Mouse (Mus musculus): ENCODE measurements at regions not wholly inside any gene's neighbourhood (a gene's known extent, or its start where the extent isn't known, plus 50 kb on each side); places are given as distances from the start of the nearest gene placed in this dataset.
A peak's percentile ranks its signal among the peaks of the same experiment; 100 is the strongest.

- CTCF ChIA-PET: no interaction called here
- DNase-seq (ENCODE audit: low read depth, low spot score): no peak
- no peak for ATAC-seq
- in situ Hi-C loops (cut with MboI; ENCODE audit: low pct_unique_long_range_greater_than_20kb): no loop called here
- peaks cover 16% of the 10 kb centered on the region for H3K27me3 ChIP-seq
- no peak for TF ChIP-seq CTCF (IDR thresholded peaks at IDR 0.05)
- POLR2A ChIA-PET: no interaction called here
Observed at GRCm38 (mm10) chr17:85508386-85508785, 105.0 kb upstream of the Six3 start.

GRCm38 (mm10) chr17:85512971-85513370 is 100.4 kb upstream of the Six3 start:
- ATAC-seq (no peak), DNase-seq (ENCODE audit: low read depth, low spot score) (no peak)
- H3K27me3 ChIP-seq: peaks cover 9% of the 10 kb centered on the region
- in situ Hi-C loops (cut with MboI; ENCODE audit: low pct_unique_long_range_greater_than_20kb): no loop called here
- TF ChIP-seq CTCF (IDR thresholded peaks at IDR 0.05): no peak
- ChIA-PET CTCF (no interaction called here), POLR2A (no interaction called here)

GRCm38 (mm10) chr17:85513936-85514335 is 99.5 kb upstream of the Six3 start:
- ChIA-PET CTCF (no interaction called here), POLR2A (no interaction called here)
- peaks cover 3% of the 10 kb centered on the region for H3K27me3 ChIP-seq
- DNase-seq (ENCODE audit: low read depth, low spot score) (no peak), ATAC-seq (no peak)
- in situ Hi-C loops (cut with MboI; ENCODE audit: low pct_unique_long_range_greater_than_20kb): no loop called here
- no peak for TF ChIP-seq CTCF (IDR thresholded peaks at IDR 0.05)

- DNase-seq (ENCODE audit: low read depth, low spot score): no peak
- ChIA-PET POLR2A (no interaction called here), CTCF (no interaction called here)
- no peak for ATAC-seq
- TF ChIP-seq CTCF (IDR thresholded peaks at IDR 0.05): no peak
- peaks cover 3% of the 10 kb centered on the region for H3K27me3 ChIP-seq
- in situ Hi-C loops (cut with MboI; ENCODE audit: low pct_unique_long_range_greater_than_20kb): no loop called here
Observed at GRCm38 (mm10) chr17:85514396-85514795, 99.0 kb upstream of the Six3 start.

GRCm38 (mm10) chr17:85517301-85517700 is 96.1 kb upstream of the Six3 start:
- ChIA-PET CTCF (no interaction called here), POLR2A (no interaction called here)
- no peak for DNase-seq (ENCODE audit: low read depth, low spot score)
- no peak for ATAC-seq
- in situ Hi-C loops (cut with MboI; ENCODE audit: low pct_unique_long_range_greater_than_20kb): no loop called here
- TF ChIP-seq CTCF (IDR thresholded peaks at IDR 0.05): no peak
- peaks cover 3% of the 10 kb centered on the region for H3K27me3 ChIP-seq

GRCm38 (mm10) chr17:85518513-85518912 is 94.9 kb upstream of the Six3 start:
- peak; percentile 88 for ATAC-seq
- DNase-seq (ENCODE audit: low read depth, low spot score): peak; percentile 7
- POLR2A ChIA-PET: no interaction called here
- CTCF ChIA-PET: no interaction called here
- in situ Hi-C loops (cut with MboI; ENCODE audit: low pct_unique_long_range_greater_than_20kb): no loop called here
- H3K27me3 ChIP-seq: peaks cover 5% of the 10 kb centered on the region
- no peak for TF ChIP-seq CTCF (IDR thresholded peaks at IDR 0.05)

- peaks cover 28% of the 10 kb centered on the region for H3K27me3 ChIP-seq
- TF ChIP-seq CTCF (IDR thresholded peaks at IDR 0.05): no peak
- in situ Hi-C loops (cut with MboI; ENCODE audit: low pct_unique_long_range_greater_than_20kb): no loop called here
- DNase-seq (ENCODE audit: low read depth, low spot score) (no peak), ATAC-seq (no peak)
- ChIA-PET POLR2A (no interaction called here), CTCF (no interaction called here)
Observed at GRCm38 (mm10) chr17:85527327-85527698, 86.1 kb upstream of the Six3 start.

- no peak for TF ChIP-seq CTCF (IDR thresholded peaks at IDR 0.05)
- H3K27me3 ChIP-seq: peaks cover 27% of the 10 kb centered on the region
- CTCF ChIA-PET: no interaction called here
- in situ Hi-C loops (cut with MboI; ENCODE audit: low pct_unique_long_range_greater_than_20kb): no loop called here
- ATAC-seq: no peak
- POLR2A ChIA-PET: no interaction called here
- no peak for DNase-seq (ENCODE audit: low read depth, low spot score)
Observed at GRCm38 (mm10) chr17:85528105-85529004, 85.1 kb upstream of the Six3 start.

- ChIA-PET POLR2A (no interaction called here), CTCF (no interaction called here)
- in situ Hi-C loops (cut with MboI; ENCODE audit: low pct_unique_long_range_greater_than_20kb): no loop called here
- no peak for TF ChIP-seq CTCF (IDR thresholded peaks at IDR 0.05)
- no peak for ATAC-seq
- H3K27me3 ChIP-seq: peaks cover 26% of the 10 kb centered on the region
- no peak for DNase-seq (ENCODE audit: low read depth, low spot score)
Observed at GRCm38 (mm10) chr17:85536311-85536710, 77.1 kb upstream of the Six3 start.

GRCm38 (mm10) chr17:85541258-85541777 is 72.1 kb upstream of the Six3 start:
- CTCF ChIA-PET: no interaction called here
- POLR2A ChIA-PET: no interaction called here
- DNase-seq (ENCODE audit: low read depth, low spot score): no peak
- TF ChIP-seq CTCF (IDR thresholded peaks at IDR 0.05): no peak
- H3K27me3 ChIP-seq: peaks cover 23% of the 10 kb centered on the region
- in situ Hi-C loops (cut with MboI; ENCODE audit: low pct_unique_long_range_greater_than_20kb): no loop called here
- no peak for ATAC-seq

GRCm38 (mm10) chr17:85548061-85548460 is 65.3 kb upstream of the Six3 start:
- in situ Hi-C loops (cut with MboI; ENCODE audit: low pct_unique_long_range_greater_than_20kb): no loop called here
- DNase-seq (ENCODE audit: low read depth, low spot score): no peak
- no peak for TF ChIP-seq CTCF (IDR thresholded peaks at IDR 0.05)
- ChIA-PET POLR2A (no interaction called here), CTCF (no interaction called here)
- H3K27me3 ChIP-seq: peaks cover 5% of the 10 kb centered on the region
- no peak for ATAC-seq

GRCm38 (mm10) chr17:85561006-85561405 is 52.4 kb upstream of the Six3 start:
- DNase-seq (ENCODE audit: low read depth, low spot score): no peak
- peaks cover 21% of the 10 kb centered on the region for H3K27me3 ChIP-seq
- ChIA-PET POLR2A (no interaction called here), CTCF (no interaction called here)
- in situ Hi-C loops (cut with MboI; ENCODE audit: low pct_unique_long_range_greater_than_20kb): no loop called here
- no peak for ATAC-seq
- no peak for TF ChIP-seq CTCF (IDR thresholded peaks at IDR 0.05)

Measured in Patski (cell line).